Mouse (Mus musculus): Measurements from ENCODE around the gene Baiap2l2. TPM values are rescaled to one million over a fixed set of nuclear protein-coding genes. Genes with fewer than 3 reads are reported as not detected.

Baiap2l2 gene
- total and polyA plus RNA-seq, 2 experiments from 2014 or later, result 1.7 to 6.8 TPM

- 27% methylated on average over 6 of the region's 6 CpGs for WGBS
- no peak overlapping the region for H3K4me2 ChIP-seq (ENCODE audit: low read depth, low read length)
- H3K27ac ChIP-seq, result no peak overlapping the region
- no peak overlapping the region for H3K9ac ChIP-seq (replicated peaks; ENCODE audit: low read length)
- DNase-seq (ENCODE audit: low spot score) (no peak), ATAC-seq (no peak)
- no peaks in the 10 kb centered on the region for H3K27me3 ChIP-seq (ENCODE audit: insufficient read depth, low read length)
- TF ChIP-seq CTCF (IDR thresholded peaks at IDR 0.05; ENCODE audit: low read depth), result peak; percentile 60
- no peaks in the 10 kb centered on the region for H3K9me3 ChIP-seq (ENCODE audit: low read length)
- H3K4me3 ChIP-seq (ENCODE audit: low read length), result no peak overlapping the region
- no peaks in the 10 kb centered on the region for H3K36me3 ChIP-seq (ENCODE audit: insufficient read depth, low read length)
- H3K4me1 ChIP-seq (ENCODE audit: insufficient read depth, low read length), result no peaks in the 10 kb centered on the region
These were observed 5.1 kb downstream of the Baiap2l2 start for GRCm38 (mm10) chr15:79280209-79280608.

GRCm38 (mm10) chr15:79277728-79278127 is 7.6 kb downstream of the Baiap2l2 start:
- WGBS, result 60% methylated on average over 10 of the region's 10 CpGs
- no peaks in the 10 kb centered on the region for H3K27me3 ChIP-seq (ENCODE audit: insufficient read depth, low read length)
- H3K4me2 ChIP-seq (ENCODE audit: low read depth, low read length), result no peak overlapping the region
- TF ChIP-seq CTCF (IDR thresholded peaks at IDR 0.05; ENCODE audit: low read depth), result no peak
- H3K9me3 ChIP-seq (ENCODE audit: low read length), result no peaks in the 10 kb centered on the region
- no peaks in the 10 kb centered on the region for H3K36me3 ChIP-seq (ENCODE audit: insufficient read depth, low read length)
- H3K4me1 ChIP-seq (ENCODE audit: insufficient read depth, low read length), result no peaks in the 10 kb centered on the region
- no peak overlapping the region for H3K4me3 ChIP-seq (ENCODE audit: low read length)
- H3K9ac ChIP-seq (replicated peaks; ENCODE audit: low read length), result no peak overlapping the region
- H3K27ac ChIP-seq, result no peak overlapping the region
- no peak for ATAC-seq
- DNase-seq (ENCODE audit: low spot score), result no peak

GRCm38 (mm10) chr15:79273020-79273419 is 12.3 kb downstream of the Baiap2l2 start:
- ATAC-seq, result no peak

GRCm38 (mm10) chr15:79271124-79271746 is 14.1 kb downstream of the Baiap2l2 start:
- peak overlapping the region; percentile 39; the same call in 1 of the 2 replicates for H3K9ac ChIP-seq (replicated peaks; ENCODE audit: low read length)
- no peaks in the 10 kb centered on the region for H3K9me3 ChIP-seq (ENCODE audit: low read length)
- ATAC-seq (peak; percentile 25; the same call in 1 of the 2 replicates), DNase-seq (ENCODE audit: low spot score) (peak; percentile 73)
- no peaks in the 10 kb centered on the region for H3K36me3 ChIP-seq (ENCODE audit: insufficient read depth, low read length)
- no peaks in the 10 kb centered on the region for H3K27me3 ChIP-seq (ENCODE audit: insufficient read depth, low read length)
- H3K4me3 ChIP-seq (ENCODE audit: low read length), result peak overlapping the region; percentile 37
- no peak overlapping the region for H3K27ac ChIP-seq
- no peaks in the 10 kb centered on the region for H3K4me1 ChIP-seq (ENCODE audit: insufficient read depth, low read length)
- TF ChIP-seq CTCF (IDR thresholded peaks at IDR 0.05; ENCODE audit: low read depth), result peak; percentile 83
- 15% methylated on average over 17 of the region's 17 CpGs for WGBS
- H3K4me2 ChIP-seq (ENCODE audit: low read depth, low read length), result peak overlapping the region; percentile 62

More at GRCm38 (mm10) chr15:79273020-79273419, 12.3 kb downstream of the Baiap2l2 start:
- Histone ChIP-seq H3K4me2 (ENCODE audit: low read depth, low read length) (no peak overlapping the region), H3K4me3 (ENCODE audit: low read length) (no peak overlapping the region), H3K27ac (no peak overlapping the region), H3K9ac (replicated peaks; ENCODE audit: low read length) (no peak overlapping the region), H3K9me3 (ENCODE audit: low read length) (no peaks in the 10 kb centered on the region), H3K36me3 (ENCODE audit: insufficient read depth, low read length) (no peaks in the 10 kb centered on the region), H3K27me3 (ENCODE audit: insufficient read depth, low read length) (no peaks in the 10 kb centered on the region), H3K4me1 (ENCODE audit: insufficient read depth, low read length) (no peaks in the 10 kb centered on the region)
- no peak for TF ChIP-seq CTCF (IDR thresholded peaks at IDR 0.05; ENCODE audit: low read depth)
- WGBS, result 36% methylated on average over 10 of the region's 10 CpGs
- no peak for DNase-seq (ENCODE audit: low spot score)

GRCm38 (mm10) chr15:79270317-79271123 is 14.8 kb downstream of the Baiap2l2 start:
- H3K36me3 ChIP-seq (ENCODE audit: insufficient read depth, low read length), result no peaks in the 10 kb centered on the region
- peak; percentile 79; the same call in 1 of the 2 replicates for ATAC-seq
- H3K27me3 ChIP-seq (ENCODE audit: insufficient read depth, low read length), result no peaks in the 10 kb centered on the region
- no peak overlapping the region for H3K27ac ChIP-seq
- no peaks in the 10 kb centered on the region for H3K9me3 ChIP-seq (ENCODE audit: low read length)
- peak overlapping the region; percentile 62 for H3K4me2 ChIP-seq (ENCODE audit: low read depth, low read length)
- H3K9ac ChIP-seq (replicated peaks; ENCODE audit: low read length), result peak overlapping the region; percentile 39
- peak overlapping the region; percentile 37 for H3K4me3 ChIP-seq (ENCODE audit: low read length)
- DNase-seq (ENCODE audit: low spot score), result peak; percentile 77
- WGBS, result 1% methylated on average over 33 of the region's 33 CpGs
- TF ChIP-seq CTCF (IDR thresholded peaks at IDR 0.05; ENCODE audit: low read depth), result no peak
- no peaks in the 10 kb centered on the region for H3K4me1 ChIP-seq (ENCODE audit: insufficient read depth, low read length)

GRCm38 (mm10) chr15:79268521-79268920 is 16.8 kb downstream of the Baiap2l2 start:
- WGBS, result 23% methylated on average over 1 of the region's 1 CpGs
- no peak overlapping the region for H3K9ac ChIP-seq (replicated peaks; ENCODE audit: low read length)
- no peak for DNase-seq (ENCODE audit: low spot score)
- no peaks in the 10 kb centered on the region for H3K9me3 ChIP-seq (ENCODE audit: low read length)
- no peak overlapping the region for H3K4me3 ChIP-seq (ENCODE audit: low read length)
- no peak for TF ChIP-seq CTCF (IDR thresholded peaks at IDR 0.05; ENCODE audit: low read depth)
- ATAC-seq, result no peak
- no peaks in the 10 kb centered on the region for H3K4me1 ChIP-seq (ENCODE audit: insufficient read depth, low read length)
- no peaks in the 10 kb centered on the region for H3K36me3 ChIP-seq (ENCODE audit: insufficient read depth, low read length)
- no peaks in the 10 kb centered on the region; the same call in 1 of the 2 replicates for H3K27me3 ChIP-seq (ENCODE audit: insufficient read depth, low read length)
- H3K4me2 ChIP-seq (ENCODE audit: low read depth, low read length), result no peak overlapping the region
- no peak overlapping the region for H3K27ac ChIP-seq
